Mouse (Mus musculus): Measurements from ENCODE around the gene Nkapl. TPM values are rescaled to one million over a fixed set of nuclear protein-coding genes. Genes with fewer than 3 reads are reported as not detected.
A peak's percentile ranks its signal among the peaks of the same experiment; 100 is the strongest.

Gene Nkapl
- polyA plus RNA-seq, 1 experiment, result not detected

GRCm38 (mm10) chr13:21446796-21447195 lies 21.5 kb downstream of the Nkapl start:
- no peaks in the 10 kb centered on the region for H3K4me1 ChIP-seq (ENCODE audit: control insufficient read depth, insufficient read depth, low read length)
- 78% methylated on average over 9 of the region's 9 CpGs for WGBS
- no peak overlapping the region for H3K4me3 ChIP-seq (replicated peaks; ENCODE audit: control insufficient read depth, low read depth, low read length)
- TF ChIP-seq CTCF (IDR thresholded peaks at IDR 0.05; ENCODE audit: control insufficient read depth, insufficient read depth, low read length), result no peak
- TF ChIP-seq POLR2A (IDR thresholded peaks at IDR 0.05; ENCODE audit: borderline replicate concordance, control insufficient read depth, low read depth, low read length), result no peak
- no peak overlapping the region for H3K27ac ChIP-seq (ENCODE audit: control insufficient read depth, insufficient read depth, low read depth, low read length, poor library complexity)

GRCm38 (mm10) chr13:21441207-21441572 lies 27.1 kb downstream of the Nkapl start:
- H3K27ac ChIP-seq (ENCODE audit: control insufficient read depth, insufficient read depth, low read depth, low read length, poor library complexity), result no peak overlapping the region; the same call in 1 of the 2 replicates
- WGBS, result 30% methylated on average over 10 of the region's 10 CpGs
- H3K4me3 ChIP-seq (replicated peaks; ENCODE audit: control insufficient read depth, low read depth, low read length), result peak overlapping the region; percentile 73
- H3K4me1 ChIP-seq (ENCODE audit: control insufficient read depth, insufficient read depth, low read length), result no peaks in the 10 kb centered on the region; the same call in 1 of the 2 replicates
- TF ChIP-seq CTCF (IDR thresholded peaks at IDR 0.05; ENCODE audit: control insufficient read depth, insufficient read depth, low read length), result no peak
- TF ChIP-seq POLR2A (IDR thresholded peaks at IDR 0.05; ENCODE audit: borderline replicate concordance, control insufficient read depth, low read depth, low read length), result no peak

DNA sequence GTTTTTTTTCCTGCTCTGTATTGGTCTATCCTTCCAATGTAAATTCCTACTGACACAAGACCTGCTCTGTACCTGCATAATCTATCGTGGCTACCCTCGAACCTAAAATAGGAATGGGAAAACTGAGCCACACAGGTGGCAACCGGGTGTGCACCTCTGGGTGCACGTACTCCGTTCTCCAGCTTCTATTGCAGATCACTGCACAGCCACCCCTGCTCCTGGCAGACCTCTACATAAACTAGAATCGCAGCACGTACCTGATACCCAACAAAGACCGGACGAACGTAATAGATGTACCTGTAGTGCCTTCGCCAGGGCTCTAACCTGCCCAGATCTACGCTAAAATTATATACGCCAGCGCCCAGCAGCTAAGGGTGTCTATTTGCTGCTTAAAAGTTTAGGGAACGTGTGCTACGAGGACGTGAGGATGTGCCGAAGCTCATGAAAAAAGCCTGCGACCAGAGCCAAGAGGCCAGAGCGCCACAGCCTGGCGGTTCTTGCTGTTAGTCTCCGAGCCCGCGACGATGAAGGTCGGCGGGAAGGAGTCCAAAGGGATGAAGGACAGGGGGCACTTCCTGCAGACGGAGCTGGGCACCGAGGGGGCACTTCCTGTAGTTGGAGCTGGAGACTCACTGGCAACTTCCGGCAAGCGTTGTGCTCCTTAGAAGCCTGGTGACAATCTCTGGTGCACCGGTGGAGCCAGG lies 27.7 kb downstream of the Nkapl start, which contains the start of gene Pgbd1:
Gene Pgbd1, minus strand, starts transcription at position 556 of the 704 bp plus-strand sequence.
- no peak within 1 kb of the TSS; the same call in 1 of the 2 replicates for H3K27ac ChIP-seq (ENCODE audit: control insufficient read depth, insufficient read depth, low read depth, low read length, poor library complexity)
- TF ChIP-seq CTCF (IDR thresholded peaks at IDR 0.05; ENCODE audit: control insufficient read depth, insufficient read depth, low read length) (no peak), POLR2A (IDR thresholded peaks at IDR 0.05; ENCODE audit: borderline replicate concordance, control insufficient read depth, low read depth, low read length) (peak; percentile 15; the same call in 1 of the 2 replicates)
- under 1% methylated on average over 32 of the region's 32 CpGs for whole genome bisulfite sequencing
- H3K4me3 ChIP-seq (replicated peaks; ENCODE audit: control insufficient read depth, low read depth, low read length), result peak within 1 kb of the TSS; percentile 73
- no peaks in the 10 kb centered on the region; the same call in 1 of the 2 replicates for H3K4me1 ChIP-seq (ENCODE audit: control insufficient read depth, insufficient read depth, low read length)

- 60% methylated on average over 4 of the region's 4 CpGs for WGBS
- no peak overlapping the region for H3K27ac ChIP-seq (ENCODE audit: control insufficient read depth, insufficient read depth, low read depth, low read length, poor library complexity)
Measured at GRCm38 (mm10) chr13:21435476-21435875, 32.8 kb downstream of the Nkapl start.

DNA sequence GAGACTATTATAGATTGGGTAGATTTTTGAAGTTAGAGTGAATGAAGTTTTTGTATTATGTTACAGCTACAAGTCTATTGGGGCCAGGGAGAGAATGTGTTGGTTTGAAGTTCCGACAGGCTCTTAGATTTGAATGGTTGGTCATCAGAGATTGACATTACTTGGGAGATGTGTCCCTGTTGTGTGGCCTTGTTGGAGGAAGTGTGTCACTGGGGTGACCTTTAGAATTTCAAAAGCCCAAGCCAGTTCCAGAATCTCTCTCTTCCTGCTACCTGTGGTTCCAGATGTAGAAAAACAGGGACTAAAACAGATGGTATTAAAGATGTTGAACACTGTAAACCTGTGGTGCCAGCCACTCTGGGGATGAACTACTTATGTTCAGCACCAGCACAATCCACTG lies 40.7 kb downstream of the Nkapl start:
- Histone ChIP-seq H3K4me3 (replicated peaks; ENCODE audit: control insufficient read depth, low read depth, low read length) (no peak overlapping the region), H3K27ac (ENCODE audit: control insufficient read depth, insufficient read depth, low read depth, low read length, poor library complexity) (no peak overlapping the region), H3K4me1 (ENCODE audit: control insufficient read depth, insufficient read depth, low read length) (no peaks in the 10 kb centered on the region)
- TF ChIP-seq POLR2A (IDR thresholded peaks at IDR 0.05; ENCODE audit: borderline replicate concordance, control insufficient read depth, low read depth, low read length) (no peak), CTCF (IDR thresholded peaks at IDR 0.05; ENCODE audit: control insufficient read depth, insufficient read depth, low read length) (no peak)
- 79% methylated on average over 1 of the region's 1 CpGs for WGBS

More at GRCm38 (mm10) chr13:21435476-21435875, 32.8 kb downstream of the Nkapl start:
- Histone ChIP-seq H3K4me3 (replicated peaks; ENCODE audit: control insufficient read depth, low read depth, low read length) (no peak overlapping the region), H3K4me1 (ENCODE audit: control insufficient read depth, insufficient read depth, low read length) (no peaks in the 10 kb centered on the region; the same call in 1 of the 2 replicates)
- TF ChIP-seq POLR2A (IDR thresholded peaks at IDR 0.05; ENCODE audit: borderline replicate concordance, control insufficient read depth, low read depth, low read length) (no peak), CTCF (IDR thresholded peaks at IDR 0.05; ENCODE audit: control insufficient read depth, insufficient read depth, low read length) (no peak)

DNA sequence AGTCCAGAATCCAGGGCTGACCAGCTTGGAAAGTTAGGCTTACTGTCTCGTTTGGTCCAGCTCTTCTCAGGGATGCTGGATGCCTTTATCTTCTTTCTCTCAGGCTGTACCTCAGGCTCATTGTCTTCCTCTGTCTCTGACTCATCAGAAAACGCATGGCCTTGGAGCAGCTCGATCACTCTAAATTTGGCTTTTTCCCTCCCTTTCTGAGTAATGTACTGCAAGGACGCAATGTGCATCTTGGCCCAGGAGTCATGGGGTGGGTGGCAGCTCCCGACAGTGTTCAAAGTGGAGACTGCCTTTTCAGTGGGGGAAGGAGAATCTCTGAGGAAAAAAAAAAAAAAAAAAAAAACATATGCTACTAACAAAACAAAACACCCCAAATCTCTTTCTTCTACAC lies 45.0 kb downstream of the Nkapl start:
- WGBS, result 66% methylated on average over 5 of the region's 5 CpGs
- TF ChIP-seq CTCF (IDR thresholded peaks at IDR 0.05; ENCODE audit: control insufficient read depth, insufficient read depth, low read length) (no peak), POLR2A (IDR thresholded peaks at IDR 0.05; ENCODE audit: borderline replicate concordance, control insufficient read depth, low read depth, low read length) (no peak)
- Histone ChIP-seq H3K4me1 (ENCODE audit: control insufficient read depth, insufficient read depth, low read length) (no peaks in the 10 kb centered on the region), H3K4me3 (replicated peaks; ENCODE audit: control insufficient read depth, low read depth, low read length) (no peak overlapping the region), H3K27ac (ENCODE audit: control insufficient read depth, insufficient read depth, low read depth, low read length, poor library complexity) (no peak overlapping the region)

GRCm38 (mm10) chr13:21418865-21419264 lies 49.4 kb downstream of the Nkapl start:
- Histone ChIP-seq H3K4me1 (ENCODE audit: control insufficient read depth, insufficient read depth, low read length) (no peaks in the 10 kb centered on the region), H3K4me3 (replicated peaks; ENCODE audit: control insufficient read depth, low read depth, low read length) (no peak overlapping the region), H3K27ac (ENCODE audit: control insufficient read depth, insufficient read depth, low read depth, low read length, poor library complexity) (no peak overlapping the region)
- no peak for TF ChIP-seq POLR2A (IDR thresholded peaks at IDR 0.05; ENCODE audit: borderline replicate concordance, control insufficient read depth, low read depth, low read length)
- no peak for TF ChIP-seq CTCF (IDR thresholded peaks at IDR 0.05; ENCODE audit: control insufficient read depth, insufficient read depth, low read length)
- WGBS, result 61% methylated on average over 6 of the region's 6 CpGs

- H3K27ac ChIP-seq (ENCODE audit: control insufficient read depth, insufficient read depth, low read depth, low read length, poor library complexity), result no peak overlapping the region
- 76% methylated on average over 6 of the region's 6 CpGs for WGBS
- H3K4me1 ChIP-seq (ENCODE audit: control insufficient read depth, insufficient read depth, low read length), result no peaks in the 10 kb centered on the region
- H3K4me3 ChIP-seq (replicated peaks; ENCODE audit: control insufficient read depth, low read depth, low read length), result no peak overlapping the region
- no peak for TF ChIP-seq POLR2A (IDR thresholded peaks at IDR 0.05; ENCODE audit: borderline replicate concordance, control insufficient read depth, low read depth, low read length)
- TF ChIP-seq CTCF (IDR thresholded peaks at IDR 0.05; ENCODE audit: control insufficient read depth, insufficient read depth, low read length), result no peak
Measured at GRCm38 (mm10) chr13:21417298-21418010, 50.9 kb downstream of the Nkapl start.

Other genes starting within 250 kb of the Nkapl start
- gene Gpx5, start 175.8 kb downstream of the Nkapl start, polyA plus RNA-seq (2011; ENCODE audit: insufficient read depth, insufficient read length, low replicate concordance, missing spikeins), result not detected in 2 replicates
- not detected in 2 replicates for gene Gpx6, start 156.4 kb downstream of the Nkapl start, polyA plus RNA-seq (2011; ENCODE audit: insufficient read depth, insufficient read length, low replicate concordance, missing spikeins)
- gene Olfr1367, start 121.6 kb downstream of the Nkapl start, polyA plus RNA-seq (2011; ENCODE audit: insufficient read depth, insufficient read length, low replicate concordance, missing spikeins), result not detected in 2 replicates
- gene Zscan12, start 105.7 kb downstream of the Nkapl start, polyA plus RNA-seq (2011; ENCODE audit: insufficient read depth, insufficient read length, low replicate concordance, missing spikeins), result 3.7 and 5.9 TPM in 2 replicates
- gene Zkscan3, start 65.8 kb downstream of the Nkapl start, polyA plus RNA-seq (2011; ENCODE audit: insufficient read depth, insufficient read length, low replicate concordance, missing spikeins), result 17.1 and 25.5 TPM in 2 replicates
- gene Pgbd1, start 27.5 kb downstream of the Nkapl start, polyA plus RNA-seq (2011; ENCODE audit: insufficient read depth, insufficient read length, low replicate concordance, missing spikeins), result not detected in 2 replicates
- 8.0 and 14.1 TPM in 2 replicates for gene Zscan26, start 14.8 kb downstream of the Nkapl start, polyA plus RNA-seq (2011; ENCODE audit: insufficient read depth, insufficient read length, low replicate concordance, missing spikeins)
- gene Zkscan4, start 10.4 kb upstream of the Nkapl start, polyA plus RNA-seq (2011; ENCODE audit: insufficient read depth, insufficient read length, low replicate concordance, missing spikeins), result not detected in 2 replicates
- not detected in 2 replicates for gene Gm10065, start 10.9 kb upstream of the Nkapl start, polyA plus RNA-seq (2011; ENCODE audit: insufficient read depth, insufficient read length, low replicate concordance, missing spikeins)
- 1.6 TPM in 1 of 2 replicates, not detected in the other for gene AK157302, start 26.7 kb upstream of the Nkapl start, polyA plus RNA-seq (2011; ENCODE audit: insufficient read depth, insufficient read length, low replicate concordance, missing spikeins)
- gene Gm11273, start 32.9 kb upstream of the Nkapl start, polyA plus RNA-seq (2011; ENCODE audit: insufficient read depth, insufficient read length, low replicate concordance, missing spikeins), result 14.1 TPM in 1 of 2 replicates, not detected in the other
- 2.1 and 6.4 TPM in 2 replicates for gene Zkscan8, start 62.6 kb upstream of the Nkapl start, polyA plus RNA-seq (2011; ENCODE audit: insufficient read depth, insufficient read length, low replicate concordance, missing spikeins)
- not detected in 2 replicates for gene Olfr1366, start 74.3 kb upstream of the Nkapl start, polyA plus RNA-seq (2011; ENCODE audit: insufficient read depth, insufficient read length, low replicate concordance, missing spikeins)
- 0.90 and 1.00 TPM in 2 replicates for gene Olfr1535, start 91.4 kb upstream of the Nkapl start, polyA plus RNA-seq (2011; ENCODE audit: insufficient read depth, insufficient read length, low replicate concordance, missing spikeins)
- not detected in 2 replicates for gene Olfr1364, start 113.2 kb upstream of the Nkapl start, polyA plus RNA-seq (2011; ENCODE audit: insufficient read depth, insufficient read length, low replicate concordance, missing spikeins)
- gene Olfr1362, start 145.5 kb upstream of the Nkapl start, polyA plus RNA-seq (2011; ENCODE audit: insufficient read depth, insufficient read length, low replicate concordance, missing spikeins), result not detected in 2 replicates
- not detected in 2 replicates for gene Olfr11, start 174.0 kb upstream of the Nkapl start, polyA plus RNA-seq (2011; ENCODE audit: insufficient read depth, insufficient read length, low replicate concordance, missing spikeins)
- gene Olfr1361, start 194.9 kb upstream of the Nkapl start, polyA plus RNA-seq (2011; ENCODE audit: insufficient read depth, insufficient read length, low replicate concordance, missing spikeins), result not detected in 2 replicates
- gene Olfr1360, start 208.9 kb upstream of the Nkapl start, polyA plus RNA-seq (2011; ENCODE audit: insufficient read depth, insufficient read length, low replicate concordance, missing spikeins), result not detected in 2 replicates
- not detected in 2 replicates for gene Olfr1359, start 229.6 kb upstream of the Nkapl start, polyA plus RNA-seq (2011; ENCODE audit: insufficient read depth, insufficient read length, low replicate concordance, missing spikeins)
- gene Hist1h2bl, start 247.6 kb upstream of the Nkapl start, polyA plus RNA-seq (2011; ENCODE audit: insufficient read depth, insufficient read length, low replicate concordance, missing spikeins), result 28.9 and 65.7 TPM in 2 replicates
- gene Hist1h2ai, start 247.9 kb upstream of the Nkapl start, polyA plus RNA-seq (2011; ENCODE audit: insufficient read depth, insufficient read length, low replicate concordance, missing spikeins), result 19.2 and 21.1 TPM in 2 replicates
- gene Hist1h3h, start 249.2 kb upstream of the Nkapl start, polyA plus RNA-seq (2011; ENCODE audit: insufficient read depth, insufficient read length, low replicate concordance, missing spikeins), result 49.7 and 178 TPM in 2 replicates